ENCODE assay signal across 13 mouse cellular contexts in the genomic region with DNA sequence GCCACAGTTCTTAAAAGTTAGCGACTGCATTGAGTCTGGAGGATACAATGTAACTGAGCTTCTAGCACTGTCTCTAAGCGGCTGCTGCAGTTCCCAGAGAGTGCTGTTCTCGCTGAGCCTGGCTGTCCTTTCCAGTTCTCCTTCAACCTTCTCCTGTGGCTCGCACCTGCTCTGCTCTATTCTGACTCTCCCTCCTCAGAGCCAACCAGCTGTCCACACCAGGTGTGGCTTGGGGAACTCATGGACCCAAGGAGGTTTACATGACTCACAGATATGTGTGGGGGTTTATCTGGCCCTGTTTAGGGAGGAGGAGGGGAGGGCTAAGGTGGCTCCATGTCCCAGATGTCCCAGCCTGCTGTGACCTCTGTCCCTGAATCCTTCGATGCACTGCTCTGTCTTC.
A peak's percentile ranks its signal among the peaks of the same experiment; 100 is the strongest.
DNase-seq lines count a peak whose midpoint lies in the region; ATAC-seq lines count a peak whose summit lies in the region.
"Had no signal": no experiment of that assay in that cellular context is flagged by ENCODE, and none has a peak within 500 bp of the region (broad histone marks: within the 10 kb centered on the region; RNA-seq: fewer than 3 reads in every experiment).

No protein-coding gene starts in this region.

- DNase-seq in gastrocnemius, postnatal 25 days, result peak; percentile 22
- DNase-seq in gastrocnemius, postnatal 10 days, result no peak
- no peak for DNase-seq in kidney, adult 8-10 months
- DNase-seq in embryonic facial prominence, embryonic 14.5 days (ENCODE audit: low spot score), result no peak
- peak; percentile 72 for DNase-seq in skeletal muscle tissue, adult 2 months (ENCODE audit: low read depth, low spot score)
- DNase-seq in right cerebral cortex, adult 2 months (ENCODE audit: low spot score in 2 of 2), result no peak
- DNase-seq: B cell, adult 2 months; cerebellum, adult 9-10 months; thymus, postnatal 25 days had no signal

- H3K9me3 ChIP-seq in kidney, embryonic 16.5 days (ENCODE audit: low read length), result peaks cover 3% of the 10 kb centered on the region
- H3K9me3 ChIP-seq in embryonic facial prominence, embryonic 14.5 days (ENCODE audit: control insufficient read depth, low read length), result peaks cover 8% of the 10 kb centered on the region; the same call in 1 of the 2 replicates

- H3K4me1 ChIP-seq in kidney, embryonic 16.5 days (ENCODE audit: insufficient read depth, low read length), result peaks cover 9% of the 10 kb centered on the region
- peaks cover 8% of the 10 kb centered on the region; the same call in 1 of the 2 replicates for H3K4me1 ChIP-seq in embryonic facial prominence, embryonic 14.5 days (ENCODE audit: control insufficient read depth, insufficient read depth, low read length)

- H3K27me3 ChIP-seq in kidney, embryonic 16.5 days (ENCODE audit: insufficient read depth, low read length), result no peaks in the 10 kb centered on the region
- no peaks in the 10 kb centered on the region for H3K27me3 ChIP-seq in embryonic facial prominence, embryonic 14.5 days (replicated peaks; ENCODE audit: control insufficient read depth, insufficient read depth, low read length)

- H3K9ac ChIP-seq in kidney, embryonic 16.5 days (replicated peaks; ENCODE audit: low read length), result no peak overlapping the region
- H3K9ac ChIP-seq in embryonic facial prominence, embryonic 14.5 days (ENCODE audit: low read depth, low read length), result no peak overlapping the region

- no peak overlapping the region for H3K4me3 ChIP-seq in kidney, embryonic 16.5 days (ENCODE audit: low read length)
- H3K4me3 ChIP-seq in embryonic facial prominence, embryonic 14.5 days (ENCODE audit: low read depth, low read length), result no peak overlapping the region

- WGBS in kidney, embryonic 16.5 days, result 84% methylated on average over 5 of the region's 5 CpGs
- 69% methylated on average over 5 of the region's 5 CpGs for WGBS in embryonic facial prominence, embryonic 14.5 days

- peak; percentile 23; the same call in 1 of the 2 replicates for ATAC-seq in kidney, embryonic 16.5 days (ENCODE audit: low FRiP score, low TSS enrichment)
- peak; percentile 50; the same call in 1 of the 2 replicates for ATAC-seq in embryonic facial prominence, embryonic 14.5 days (ENCODE audit: low read depth)
- ATAC-seq in granulocyte monocyte progenitor cell, adult 5-6 weeks (replicated peaks; ENCODE audit: poor library complexity, severe bottlenecking), result no peak
- ATAC-seq: inflammation-experienced regulatory T-cells, adult 6 months had no signal

- no peaks in the 10 kb centered on the region for H3K36me3 ChIP-seq in kidney, embryonic 16.5 days (ENCODE audit: insufficient read depth, low read length)
- no peaks in the 10 kb centered on the region for H3K36me3 ChIP-seq in embryonic facial prominence, embryonic 14.5 days (ENCODE audit: control insufficient read depth, insufficient read depth, low read length)
- H3K36me3 ChIP-seq: G1E had no signal

- peak overlapping the region; percentile 70 for H3K27ac ChIP-seq in kidney, embryonic 16.5 days (ENCODE audit: low read length)
- no peak overlapping the region for H3K27ac ChIP-seq in embryonic facial prominence, embryonic 14.5 days (replicated peaks; ENCODE audit: low read depth, low read length)

- H3K4me2 ChIP-seq in kidney, embryonic 16.5 days (replicated peaks; ENCODE audit: low read depth, low read length), result no peak overlapping the region
- H3K4me2 ChIP-seq in embryonic facial prominence, embryonic 14.5 days (ENCODE audit: low read depth, low read length), result no peak overlapping the region

Comparison
In these comparisons a context has a peak if more than half of its experiments do, and no peak if none do; other contexts are left out.
1. DNase-seq: peak in gastrocnemius, postnatal 25 days (single experiment) and skeletal muscle tissue, adult 2 months (single experiment); none in gastrocnemius, postnatal 10 days (single experiment), kidney, adult 8-10 months (0 of 2), embryonic facial prominence, embryonic 14.5 days (single experiment) and right cerebral cortex, adult 2 months (0 of 2).